Mouse (Mus musculus): Measurements from ENCODE around the gene Ppp1r13b.

Ppp1r13b gene

GRCm38 (mm10) chr12:111794102-111794501 is 113.8 kb downstream of the Ppp1r13b start:
- DNase-seq (ENCODE audit: low spot score) = no peak

GRCm38 (mm10) chr12:111791474-111792104 is 116.3 kb downstream of the Ppp1r13b start:
- no peak for DNase-seq (ENCODE audit: low spot score)

- no peak for DNase-seq (ENCODE audit: low spot score)
Observed at GRCm38 (mm10) chr12:111790631-111791030, 117.3 kb downstream of the Ppp1r13b start.

GRCm38 (mm10) chr12:111790090-111790489 is 117.8 kb downstream of the Ppp1r13b start:
- no peak for DNase-seq (ENCODE audit: low spot score)

GRCm38 (mm10) chr12:111787015-111787414 is 120.9 kb downstream of the Ppp1r13b start:
- DNase-seq (ENCODE audit: low spot score) = no peak

GRCm38 (mm10) chr12:111785174-111785573 is 122.7 kb downstream of the Ppp1r13b start:
- no peak for DNase-seq (ENCODE audit: low spot score)

GRCm38 (mm10) chr12:111779544-111779943 is 128.4 kb downstream of the Ppp1r13b start:
- no peak for DNase-seq (ENCODE audit: low spot score)

Data from retina, embryonic 14.5 days (tissue).